Mouse (Mus musculus) midbrain, embryonic 15.5 days (tissue): ENCODE results near the gene Cd86. TPM values are rescaled to one million over a fixed set of nuclear protein-coding genes. Genes with fewer than 3 reads are reported as not detected.
A peak's percentile ranks its signal among the peaks of the same experiment; 100 is the strongest.

Experiments
- ATAC-seq: fragments of 200-750 bp; cut with Nextera tagmentation; replicated peaks from 2 replicates; pipeline ENCODE4 v1.8.0; 2017; ENCODE audit warnings: moderate TSS enrichment
- H3K27ac ChIP-seq: fragments of 300-500 bp; sonication (generic); 2 replicates; pipeline ENCODE4 v1.5.1; 2015; ENCODE audit warnings: mild to moderate bottlenecking, inconsistent platforms
- H3K27me3 ChIP-seq: fragments of 300-500 bp; sonication (generic); replicated peaks from 2 replicates; pipeline ENCODE4 v1.6.1; 2015; ENCODE audit warnings: inconsistent platforms
- H3K36me3 ChIP-seq: fragments of 300-500 bp; sonication (generic); replicated peaks from 2 replicates; pipeline ENCODE4 v1.6.1; 2015; ENCODE audit warnings: inconsistent platforms
- H3K4me1 ChIP-seq: fragments of 300-500 bp; sonication (generic); 2 replicates; pipeline ENCODE4 v1.6.1; 2015; ENCODE audit warnings: inconsistent platforms
- H3K4me2 ChIP-seq: fragments of 300-500 bp; sonication (generic); 2 replicates; pipeline ENCODE4 v1.6.1; 2015; ENCODE audit warnings: inconsistent platforms, mild to moderate bottlenecking, moderate library complexity
- H3K4me3 ChIP-seq: fragments of 300-500 bp; sonication (generic); 2 replicates; pipeline ENCODE4 v1.5.1; 2015; ENCODE audit warnings: mild to moderate bottlenecking, inconsistent platforms
- H3K9ac ChIP-seq: fragments of 300-500 bp; sonication (generic); 2 replicates; pipeline ENCODE4 v1.6.1; 2015; ENCODE audit warnings: mild to moderate bottlenecking, inconsistent platforms
- H3K9me3 ChIP-seq: fragments of 300-500 bp; sonication (generic); 2 replicates; pipeline ENCODE4 v1.6.1; 2016; ENCODE audit warnings: inconsistent platforms
- WGBS: fragments of 180-500 bp; shearing (Covaris S2); methylation state at CpG from one replicate; pipeline ENCODE4 v1.1.7; 2015; ENCODE audit warnings: mixed read lengths; 5-methylcytosine and 5-hydroxymethylcytosine counted together
- polyA plus RNA-seq: library from polyadenylated mRNA; unstranded; fragments of >200 nt; fragmentation: Nextera tagmentation; extraction: Ambion mirVana; gene quantifications from 2 replicates; pipeline ENCODE4 v1.2.1, GENCODE M21; 2015

The Cd86 gene
- 2.1 and 2.7 TPM in 2 replicates for polyA plus RNA-seq

DNA sequence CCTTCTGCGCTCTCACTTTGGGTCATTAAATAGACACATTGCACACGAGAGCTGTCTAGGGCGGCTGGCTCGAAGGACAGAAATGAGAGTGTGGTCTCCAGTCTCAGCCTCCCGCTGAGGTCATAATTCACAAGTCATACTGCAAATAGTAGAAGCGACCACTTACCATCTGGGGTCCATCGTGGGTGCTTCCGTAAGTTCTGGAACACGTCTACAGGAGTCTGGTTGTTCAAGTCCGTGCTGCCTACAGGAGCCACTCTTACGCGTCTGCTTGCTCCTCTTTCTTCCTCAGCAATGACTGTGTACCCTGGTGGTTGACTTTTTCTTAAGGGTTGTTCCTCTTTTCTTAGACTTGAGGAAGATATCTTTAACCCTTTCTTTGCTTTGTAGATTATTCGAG lies at the start of gene Cd86:
TSS of gene Cd86 (minus strand) at position 300 of the 400 bp plus-strand sequence.
- no peak for ATAC-seq
- H3K9ac ChIP-seq: no peak within 1 kb of the TSS
- no peaks in the 10 kb centered on the region for H3K27me3 ChIP-seq
- H3K36me3 ChIP-seq: no peaks in the 10 kb centered on the region
- no peaks in the 10 kb centered on the region for H3K9me3 ChIP-seq
- 91% methylated on average over 13 of the region's 13 CpGs for WGBS
- H3K4me2 ChIP-seq: no peak within 1 kb of the TSS
- no peak within 1 kb of the TSS for H3K4me3 ChIP-seq
- no peaks in the 10 kb centered on the region for H3K4me1 ChIP-seq
- H3K27ac ChIP-seq: no peak within 1 kb of the TSS

DNA sequence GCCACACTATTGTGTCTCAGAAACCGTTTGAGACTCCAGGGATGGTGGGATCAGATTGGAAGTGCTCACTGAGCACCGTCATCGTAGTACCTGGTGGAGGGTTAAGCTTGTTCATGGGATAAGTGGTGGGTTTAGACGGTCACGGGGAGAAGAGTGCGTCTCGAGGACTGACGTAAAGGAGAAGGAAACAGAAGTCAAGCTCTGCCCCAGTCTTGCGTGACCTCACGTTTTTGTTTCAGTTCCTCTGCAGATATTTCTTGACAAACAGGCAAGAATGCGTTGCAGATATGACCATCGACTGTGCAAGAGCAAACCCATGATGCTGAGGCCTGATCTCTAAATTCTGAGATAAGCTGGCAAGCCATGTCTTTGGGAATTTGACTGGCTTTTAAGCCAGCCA lies 45.9 kb upstream of the Cd86 start:
- H3K27ac ChIP-seq: no peak overlapping the region
- H3K4me2 ChIP-seq: no peak overlapping the region
- H3K4me3 ChIP-seq: no peak overlapping the region
- no peaks in the 10 kb centered on the region for H3K4me1 ChIP-seq
- no peaks in the 10 kb centered on the region for H3K9me3 ChIP-seq
- ATAC-seq: no peak
- no peaks in the 10 kb centered on the region for H3K36me3 ChIP-seq
- 91% methylated on average over 12 of the region's 12 CpGs for WGBS
- no peak overlapping the region for H3K9ac ChIP-seq
- H3K27me3 ChIP-seq: no peaks in the 10 kb centered on the region

DNA sequence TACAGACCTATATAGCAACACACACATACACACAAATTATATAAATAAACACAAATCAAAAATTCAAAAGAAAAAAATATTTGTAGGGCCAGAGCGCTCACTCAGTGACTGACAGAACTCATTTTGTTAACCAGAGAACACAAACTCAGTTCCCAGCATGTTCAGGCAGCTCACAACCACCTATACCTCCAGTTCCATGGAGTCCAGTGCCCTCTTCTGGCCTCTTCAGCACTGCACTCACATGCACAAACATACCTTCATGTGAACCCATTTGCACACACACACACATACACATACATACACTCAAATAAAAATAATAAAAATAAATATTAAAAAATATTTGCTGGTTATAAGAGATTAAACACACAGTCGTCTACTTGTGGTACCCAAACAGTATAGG lies 44.9 kb upstream of the Cd86 start:
- H3K9ac ChIP-seq: no peak overlapping the region
- H3K4me1 ChIP-seq: no peaks in the 10 kb centered on the region
- WGBS: 95% methylated on average over 2 of the region's 2 CpGs
- H3K4me3 ChIP-seq: no peak overlapping the region
- H3K27me3 ChIP-seq: no peaks in the 10 kb centered on the region
- H3K4me2 ChIP-seq: no peak overlapping the region
- ATAC-seq: no peak
- no peak overlapping the region for H3K27ac ChIP-seq
- no peaks in the 10 kb centered on the region for H3K36me3 ChIP-seq
- H3K9me3 ChIP-seq: no peaks in the 10 kb centered on the region

DNA sequence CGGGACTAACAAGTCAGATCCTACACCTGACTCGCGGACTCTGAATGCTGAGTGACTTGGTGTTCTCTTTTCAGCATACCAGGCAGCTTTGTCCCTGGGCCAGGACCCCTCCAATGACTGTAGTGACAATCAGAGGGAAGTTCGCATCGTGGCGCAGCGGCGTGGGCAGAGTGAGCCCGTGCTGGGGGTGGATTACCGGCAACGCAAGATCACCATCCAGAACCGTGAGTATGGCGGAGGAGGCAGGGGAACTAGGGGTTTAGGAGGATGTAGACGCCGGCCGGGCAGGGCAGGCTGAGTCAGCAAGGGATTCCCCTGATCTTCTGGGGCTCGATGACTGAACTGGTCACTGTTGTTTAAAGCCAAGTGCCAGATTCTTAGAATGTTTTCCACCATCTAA lies 43.5 kb upstream of the Cd86 start:
- no peak overlapping the region for H3K27ac ChIP-seq
- ATAC-seq: no peak
- 94% methylated on average over 17 of the region's 17 CpGs for WGBS

DNA sequence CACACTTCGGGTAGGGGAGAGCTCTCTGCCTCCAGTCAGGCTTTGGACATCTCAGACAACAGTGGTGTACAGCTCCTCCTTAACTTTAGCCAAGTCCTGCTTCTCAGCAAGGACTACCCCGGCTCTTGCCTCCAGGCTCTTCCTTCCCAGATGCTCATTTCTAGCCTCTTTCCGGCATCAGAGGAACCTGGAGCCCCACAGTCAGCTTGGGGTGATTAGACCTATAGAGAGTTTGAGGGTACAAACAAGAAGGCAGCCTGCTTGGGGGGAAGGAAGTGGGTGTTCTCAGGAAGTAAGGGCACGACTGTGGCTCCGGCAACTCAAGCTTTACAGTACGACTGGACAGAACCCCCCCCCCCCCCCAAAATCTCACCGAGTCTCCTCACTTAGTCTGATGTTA lies 42.9 kb upstream of the Cd86 start:
- Histone ChIP-seq H3K27me3 (no peaks in the 10 kb centered on the region), H3K4me3 (no peak overlapping the region), H3K36me3 (no peaks in the 10 kb centered on the region), H3K9ac (no peak overlapping the region), H3K4me1 (no peaks in the 10 kb centered on the region), H3K27ac (no peak overlapping the region), H3K4me2 (no peak overlapping the region), H3K9me3 (no peaks in the 10 kb centered on the region)
- no peak for ATAC-seq
- 87% methylated on average over 7 of the region's 7 CpGs for WGBS

More for the DNA sequence above, 43.5 kb upstream of the Cd86 start:
- Histone ChIP-seq H3K9me3 (no peaks in the 10 kb centered on the region), H3K4me1 (no peaks in the 10 kb centered on the region), H3K36me3 (no peaks in the 10 kb centered on the region), H3K9ac (no peak overlapping the region), H3K27me3 (no peaks in the 10 kb centered on the region), H3K4me2 (no peak overlapping the region), H3K4me3 (no peak overlapping the region)

DNA sequence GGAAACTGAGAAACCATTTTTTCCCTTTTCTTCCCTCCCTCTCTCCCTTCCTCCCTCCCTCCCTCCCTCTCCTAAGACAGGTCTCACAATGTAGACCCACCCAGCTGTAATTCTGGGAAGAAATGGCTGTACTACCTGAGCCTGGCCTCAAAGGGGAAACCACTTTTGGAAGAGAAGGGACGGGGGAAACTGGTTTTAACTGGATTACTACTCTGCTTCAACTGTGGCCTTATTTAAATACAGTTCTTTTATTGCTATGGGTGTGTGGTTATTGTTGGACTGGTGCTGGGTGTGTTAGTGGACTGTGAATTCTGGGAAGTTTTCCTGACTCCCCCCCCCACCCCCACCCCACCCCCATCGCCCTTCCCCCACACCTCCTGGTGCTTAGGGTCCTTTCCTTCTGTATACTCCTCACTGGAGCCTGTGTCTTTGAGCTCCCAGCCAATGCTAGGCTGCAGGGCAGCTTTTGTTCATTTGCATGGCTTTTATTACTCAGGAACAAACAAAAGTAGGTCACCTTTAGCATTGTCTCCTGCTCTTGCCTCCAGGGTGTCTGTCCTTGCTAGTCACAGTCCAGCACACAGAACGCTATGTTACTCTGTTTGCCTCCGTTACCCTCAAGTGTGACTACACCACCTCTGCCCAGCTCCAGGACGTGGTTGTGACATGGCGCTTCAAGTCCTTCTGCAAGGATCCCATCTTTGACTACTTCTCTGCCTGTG lies 42.0 kb upstream of the Cd86 start:
- Histone ChIP-seq H3K9me3 (no peaks in the 10 kb centered on the region), H3K4me2 (no peak overlapping the region), H3K36me3 (no peaks in the 10 kb centered on the region), H3K27me3 (no peaks in the 10 kb centered on the region), H3K27ac (no peak overlapping the region), H3K4me1 (no peaks in the 10 kb centered on the region), H3K4me3 (no peak overlapping the region), H3K9ac (no peak overlapping the region)
- ATAC-seq: no peak
- 65% methylated on average over 6 of the region's 6 CpGs for WGBS

DNA sequence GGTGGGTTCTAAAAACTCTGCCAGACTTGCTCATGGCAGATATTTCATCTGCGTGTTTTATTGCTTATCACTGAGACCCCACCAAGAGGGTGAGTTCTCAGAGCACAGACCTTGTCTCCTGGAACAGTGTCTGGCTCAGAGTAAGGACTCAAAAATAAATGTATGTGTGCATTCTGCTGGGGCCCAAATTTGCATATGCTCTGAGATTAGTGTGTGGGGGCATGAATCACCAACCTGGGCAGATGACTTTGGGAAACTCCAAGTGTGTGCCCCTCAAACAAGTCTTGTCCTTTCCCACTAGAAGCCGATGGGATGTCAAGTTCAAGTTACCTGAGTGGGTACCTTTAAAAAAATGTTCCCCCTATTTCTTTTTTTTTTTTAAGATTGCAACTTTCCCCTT lies 34.6 kb upstream of the Cd86 start:
- H3K4me3 ChIP-seq: no peak overlapping the region
- 90% methylated on average over 2 of the region's 2 CpGs for WGBS
- no peak overlapping the region for H3K27ac ChIP-seq
- no peaks in the 10 kb centered on the region for H3K9me3 ChIP-seq
- ATAC-seq: no peak
- no peaks in the 10 kb centered on the region for H3K27me3 ChIP-seq
- H3K4me2 ChIP-seq: no peak overlapping the region
- H3K4me1 ChIP-seq: no peaks in the 10 kb centered on the region
- H3K9ac ChIP-seq: no peak overlapping the region
- no peaks in the 10 kb centered on the region for H3K36me3 ChIP-seq

DNA sequence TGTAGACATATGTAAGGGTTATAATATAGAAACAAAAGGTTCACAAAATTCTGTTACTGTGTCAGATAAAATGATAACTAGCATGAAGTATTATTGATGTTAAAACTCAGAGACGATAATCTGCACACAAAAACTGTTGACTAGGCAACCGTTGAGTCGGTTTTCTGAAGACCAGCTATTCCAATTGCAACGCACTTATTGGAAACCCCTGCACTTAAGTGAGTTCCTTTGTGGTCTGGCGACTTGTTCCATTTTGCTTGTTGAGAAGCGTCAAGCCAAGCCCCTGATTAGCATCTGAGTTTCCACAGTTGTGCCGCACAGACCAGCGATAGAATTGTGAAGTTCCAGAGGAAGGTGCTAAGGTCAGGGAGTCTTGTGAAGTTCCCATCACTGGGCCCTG lies 31.4 kb upstream of the Cd86 start:
- H3K27me3 ChIP-seq: peaks cover 18% of the 10 kb centered on the region; the same call in 1 of the 2 replicates
- 76% methylated on average over 8 of the region's 8 CpGs for WGBS
- H3K27ac ChIP-seq: no peak overlapping the region
- no peaks in the 10 kb centered on the region for H3K36me3 ChIP-seq
- H3K4me3 ChIP-seq: no peak overlapping the region
- H3K4me2 ChIP-seq: no peak overlapping the region
- H3K9ac ChIP-seq: no peak overlapping the region
- peaks cover 7% of the 10 kb centered on the region; the same call in 1 of the 2 replicates for H3K4me1 ChIP-seq
- ATAC-seq: no peak
- no peaks in the 10 kb centered on the region for H3K9me3 ChIP-seq

DNA sequence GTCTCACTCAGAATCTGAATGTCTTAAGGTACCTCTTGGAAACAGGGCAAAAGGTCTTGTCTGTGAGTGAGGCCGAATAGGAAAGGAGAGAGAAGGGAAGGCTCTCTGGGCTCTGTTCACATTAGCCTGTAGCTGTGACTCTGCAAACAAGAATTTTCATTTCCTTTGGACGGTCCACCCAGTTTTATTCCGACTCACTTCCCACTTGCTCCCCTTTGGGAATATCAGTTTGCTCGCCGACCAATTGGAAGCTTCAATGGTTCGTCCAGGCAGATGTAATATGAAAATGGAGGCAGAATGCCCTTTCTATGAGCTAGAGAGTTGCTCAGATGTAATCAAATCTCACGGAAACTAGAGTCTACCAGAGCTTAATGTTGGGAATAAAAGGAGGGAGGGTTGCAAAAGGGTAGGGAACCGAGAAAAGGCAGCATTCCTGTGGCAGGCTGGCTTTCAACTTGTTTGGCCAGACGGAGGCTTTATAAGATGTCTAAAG lies 29.0 kb upstream of the Cd86 start:
- no peak for ATAC-seq
- 60% methylated on average over 9 of the region's 9 CpGs for WGBS

DNA sequence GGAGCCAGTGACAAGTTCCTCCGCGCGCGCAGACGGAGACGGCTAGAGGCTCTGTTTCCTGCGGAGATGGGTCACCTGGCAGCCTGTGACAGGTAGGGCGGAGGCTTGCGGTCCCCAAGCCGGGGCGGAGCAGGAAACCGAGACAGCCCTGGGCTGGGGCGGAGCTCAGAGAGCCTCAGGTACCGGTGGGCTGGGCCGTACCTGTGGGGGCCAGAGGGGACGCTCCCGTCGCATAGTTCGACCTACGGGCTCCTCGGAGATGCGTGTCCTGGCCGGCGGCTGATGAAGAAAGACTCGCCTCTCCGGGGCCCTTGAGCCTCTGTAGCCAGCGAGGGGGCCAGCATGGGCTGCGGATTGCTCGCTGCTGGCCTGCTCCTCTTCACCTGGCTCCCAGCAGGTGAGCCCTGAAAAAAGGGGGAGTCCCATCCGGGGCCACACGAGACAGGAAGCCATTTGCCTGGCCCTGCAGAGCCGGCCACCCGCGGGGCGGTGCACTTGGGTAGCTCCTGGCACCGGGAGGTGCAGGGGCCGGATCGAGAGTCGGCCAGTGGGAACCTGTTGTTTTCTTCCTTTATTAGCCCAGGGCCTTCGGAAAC lies 28.0 kb upstream of the Cd86 start, which contains the start of gene Ildr1:
TSS of gene Ildr1 (plus strand) at position 161 of the 596 bp plus-strand sequence.
- WGBS: 1% methylated on average over 40 of the region's 40 CpGs
- Histone ChIP-seq H3K4me1 (peaks cover 7% of the 10 kb centered on the region; the same call in 1 of the 2 replicates), H3K9me3 (no peaks in the 10 kb centered on the region), H3K27ac (no peak within 1 kb of the TSS), H3K9ac (peak within 1 kb of the TSS; percentile 53), H3K36me3 (no peaks in the 10 kb centered on the region), H3K4me2 (peak within 1 kb of the TSS; percentile 90), H3K4me3 (peak within 1 kb of the TSS; percentile 44), H3K27me3 (peaks cover 18% of the 10 kb centered on the region; the same call in 1 of the 2 replicates)
- ATAC-seq: peak; percentile 72

More for the DNA sequence above, 29.0 kb upstream of the Cd86 start:
- no peaks in the 10 kb centered on the region for H3K9me3 ChIP-seq
- H3K36me3 ChIP-seq: no peaks in the 10 kb centered on the region
- peaks cover 7% of the 10 kb centered on the region; the same call in 1 of the 2 replicates for H3K4me1 ChIP-seq
- peaks cover 18% of the 10 kb centered on the region; the same call in 1 of the 2 replicates for H3K27me3 ChIP-seq
- no peak overlapping the region for H3K27ac ChIP-seq
- H3K9ac ChIP-seq: no peak overlapping the region
- H3K4me2 ChIP-seq: 0 out of 2 replicates have a peak overlapping the region, but pooled peaks have one; percentile 90
- H3K4me3 ChIP-seq: no peak overlapping the region

DNA sequence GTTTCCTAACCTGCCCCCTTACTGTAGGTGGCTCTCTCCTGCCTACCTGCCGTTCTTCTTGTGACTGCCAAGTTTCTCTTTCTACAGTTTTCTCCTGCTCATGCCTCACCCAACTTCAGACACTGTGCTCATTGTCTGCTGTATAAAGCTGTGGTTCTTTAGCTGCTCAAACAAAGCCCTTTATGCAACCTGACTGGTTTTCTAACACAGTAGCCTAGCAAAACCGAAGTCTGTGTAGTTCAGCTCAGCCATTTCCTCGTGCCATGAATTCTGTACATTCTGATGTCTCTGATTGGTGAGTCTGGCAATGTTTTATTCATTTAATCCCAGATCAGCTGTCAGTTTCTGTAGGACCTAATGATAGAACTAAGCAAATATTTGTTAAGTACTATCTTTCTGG lies 25.6 kb upstream of the Cd86 start:
- Histone ChIP-seq H3K9ac (no peak overlapping the region), H3K4me3 (no peak overlapping the region), H3K4me2 (no peak overlapping the region), H3K27ac (no peak overlapping the region), H3K27me3 (peaks cover 18% of the 10 kb centered on the region; the same call in 1 of the 2 replicates), H3K36me3 (no peaks in the 10 kb centered on the region), H3K4me1 (peaks cover 7% of the 10 kb centered on the region; the same call in 1 of the 2 replicates), H3K9me3 (no peaks in the 10 kb centered on the region)
- no peak for ATAC-seq
- WGBS: 61% methylated on average over 3 of the region's 3 CpGs

DNA sequence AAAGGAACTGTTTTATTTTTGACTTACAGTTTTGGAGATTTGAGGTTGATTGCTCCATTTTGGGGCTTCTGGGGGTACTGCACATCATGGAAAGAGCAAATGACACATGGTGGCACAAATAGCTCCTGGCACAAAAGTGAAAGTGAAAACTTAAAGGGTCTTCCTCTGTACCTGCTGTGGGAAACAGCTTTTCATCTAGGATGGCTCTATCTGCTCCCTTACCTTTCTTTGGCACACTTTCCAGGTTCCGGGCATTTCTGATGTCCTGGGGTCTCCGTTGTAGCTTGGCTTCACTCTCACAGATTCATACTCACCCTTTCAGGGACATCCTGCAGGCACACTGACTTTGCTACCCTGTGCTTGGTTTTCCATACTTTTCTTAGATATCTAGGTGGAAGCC lies 22.2 kb upstream of the Cd86 start:
- 83% methylated on average over 2 of the region's 2 CpGs for WGBS
- no peak overlapping the region for H3K4me2 ChIP-seq
- no peak overlapping the region for H3K9ac ChIP-seq
- H3K27ac ChIP-seq: no peak overlapping the region
- H3K9me3 ChIP-seq: no peaks in the 10 kb centered on the region
- H3K4me1 ChIP-seq: no peaks in the 10 kb centered on the region
- H3K4me3 ChIP-seq: no peak overlapping the region
- H3K36me3 ChIP-seq: no peaks in the 10 kb centered on the region
- ATAC-seq: no peak
- 0 out of 2 replicates have a peak, but pooled peaks cover 5% of the 10 kb centered on the region for H3K27me3 ChIP-seq
